Mouse (Mus musculus) cerebellum, adult 11 months (tissue): Measurements from ENCODE around the gene Syt1.

Experiments
- DNase-seq: peaks from one replicate; pipeline ENCODE4 v3.0.0; 2022

Gene Syt1

DNA sequence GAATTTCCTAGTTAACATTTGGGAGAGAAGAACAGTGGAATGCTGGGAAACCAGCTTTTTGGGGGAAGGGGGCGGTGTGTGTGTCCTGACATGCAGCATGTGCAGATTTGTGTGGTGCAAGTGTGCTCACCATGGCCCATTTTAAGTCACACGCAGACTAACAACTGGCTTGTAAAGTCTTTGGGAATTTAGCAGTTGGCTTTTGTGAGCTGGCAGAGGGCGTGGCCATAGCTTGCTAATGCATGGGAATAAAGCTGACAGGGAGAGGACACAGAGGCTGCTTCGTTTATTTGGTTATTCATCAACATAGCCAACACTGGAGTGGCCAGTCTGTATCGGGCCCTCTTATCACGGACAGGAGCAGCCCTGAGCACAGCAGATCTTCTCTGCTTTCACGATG lies 505.9 kb downstream of the Syt1 start:
- no peak for DNase-seq

DNA sequence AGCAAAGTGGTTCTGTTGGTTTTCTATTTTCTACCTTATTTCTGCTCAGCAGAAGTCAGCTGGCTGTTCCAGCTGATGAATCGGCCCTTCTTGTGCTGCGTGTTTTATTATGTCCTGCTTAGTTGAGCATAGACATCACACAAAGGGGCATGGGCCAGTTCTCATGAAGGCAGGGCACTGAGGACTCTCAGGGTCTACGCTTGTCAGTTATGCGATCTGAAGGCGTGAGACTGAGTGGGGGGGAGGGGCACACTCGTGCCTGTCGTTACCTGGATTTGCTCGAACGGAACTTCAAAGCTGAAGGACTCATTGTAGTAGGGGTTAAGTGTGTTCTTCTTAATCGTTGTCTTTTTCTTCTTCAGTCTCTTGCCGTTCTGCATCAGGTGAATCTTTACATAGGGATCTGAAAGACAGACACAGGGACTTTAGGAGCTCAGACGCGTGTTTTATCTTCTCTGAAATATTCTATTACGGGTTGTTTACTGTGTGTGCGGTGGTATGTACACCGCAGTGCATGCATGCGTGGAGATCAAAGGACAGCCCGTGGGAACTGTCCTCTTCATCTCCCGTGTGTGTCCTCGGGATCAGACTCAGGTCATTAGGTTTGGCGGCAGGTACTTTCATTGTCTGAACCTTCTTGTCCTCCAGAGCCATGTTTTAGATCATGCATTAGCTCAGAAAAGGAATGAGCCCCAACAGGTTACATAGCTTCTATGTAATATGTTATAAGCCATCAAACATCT lies 506.5 kb downstream of the Syt1 start:
- no peak for DNase-seq

- no peak for DNase-seq
Measured at GRCm38 (mm10) chr10:108490231-108490630, 520.6 kb downstream of the Syt1 start.

GRCm38 (mm10) chr10:108483991-108484390 lies 526.8 kb downstream of the Syt1 start:
- no peak for DNase-seq

DNA sequence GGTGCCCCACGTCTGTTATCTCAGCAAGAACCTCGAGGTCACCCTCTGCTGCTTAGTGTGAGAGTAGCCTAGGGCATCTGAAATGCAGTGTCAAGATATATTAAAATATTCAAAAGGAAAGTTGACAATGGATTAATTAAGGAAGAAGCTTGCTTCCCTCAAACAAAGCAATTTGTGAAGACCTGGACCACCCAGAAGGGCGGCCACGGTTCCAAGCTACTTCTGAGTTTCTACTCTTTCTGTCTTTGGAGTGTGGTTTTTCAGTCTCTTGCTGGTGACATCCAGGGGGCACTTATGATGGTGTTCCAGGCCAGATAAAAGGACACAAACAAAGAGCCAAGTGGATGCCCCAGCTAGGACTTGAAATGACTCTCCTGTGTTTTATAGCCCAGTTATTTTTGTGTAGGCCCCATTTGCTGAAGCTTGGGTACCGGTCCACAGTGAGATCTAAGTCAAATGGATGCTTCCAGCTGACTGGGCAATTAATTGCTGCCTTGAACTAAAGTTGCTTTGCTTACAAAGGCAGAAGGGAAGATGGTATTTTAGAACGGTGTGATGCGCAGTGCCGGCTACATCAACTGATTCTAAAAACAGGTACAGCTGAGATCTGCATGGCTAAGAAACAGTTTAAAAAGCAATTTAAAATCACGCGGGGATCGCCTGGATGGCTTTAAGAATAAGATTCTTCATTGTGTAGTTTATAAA lies 530.5 kb downstream of the Syt1 start:
- DNase-seq = no peak

DNA sequence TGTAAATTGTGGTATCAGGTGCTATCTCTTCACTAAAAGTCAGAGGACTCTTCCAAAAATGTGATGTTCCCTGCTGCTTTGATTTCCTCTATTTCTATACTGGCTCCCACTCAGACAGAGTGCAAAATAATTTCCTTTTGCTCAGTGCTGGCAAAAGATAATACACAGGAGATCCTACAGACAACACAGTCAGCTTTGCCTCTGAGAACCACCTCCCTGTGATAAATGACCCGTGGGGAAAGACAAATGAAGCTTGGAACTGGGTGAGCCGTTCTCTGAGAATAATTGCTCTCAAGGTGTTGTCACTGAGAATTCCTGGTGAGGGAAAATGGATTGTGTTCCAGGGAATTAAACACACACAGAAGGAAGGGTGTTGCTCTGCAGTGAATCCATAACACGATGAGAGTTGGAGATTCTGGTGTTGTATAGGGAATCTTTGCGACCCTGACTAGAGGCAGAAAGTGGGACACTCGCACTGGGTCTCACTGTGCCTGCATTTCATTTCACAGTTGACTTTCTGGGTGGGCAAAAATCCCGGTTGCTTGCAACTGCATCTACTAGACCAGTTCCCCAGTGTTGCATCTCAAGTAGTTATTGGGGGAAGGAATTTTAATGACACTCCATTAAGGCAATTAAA lies 540.3 kb downstream of the Syt1 start:
- DNase-seq = no peak

- DNase-seq = no peak
Measured at GRCm38 (mm10) chr10:108466539-108466938, 544.2 kb downstream of the Syt1 start.

DNA sequence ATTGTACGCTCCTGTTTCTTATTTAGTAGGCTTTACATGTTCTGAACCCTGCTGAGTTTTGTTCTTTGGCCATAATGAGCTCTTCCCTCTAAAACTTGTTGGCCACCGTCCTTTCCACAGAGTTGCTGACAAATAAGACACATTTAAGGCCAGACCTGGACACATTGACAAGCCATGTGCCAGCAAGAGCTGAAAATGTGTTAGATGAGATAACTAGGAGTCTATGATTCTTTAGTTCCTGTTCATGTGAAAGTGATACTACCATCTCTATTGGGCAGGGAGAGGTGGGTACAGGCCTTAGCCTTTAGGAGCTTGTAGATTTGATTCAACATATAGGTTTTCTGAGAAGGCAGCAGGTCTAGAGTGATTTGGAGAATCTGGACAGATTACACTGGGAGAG lies 548.9 kb downstream of the Syt1 start:
- no peak for DNase-seq

- DNase-seq = no peak
Measured at GRCm38 (mm10) chr10:108457054-108457453, 553.7 kb downstream of the Syt1 start.

DNA sequence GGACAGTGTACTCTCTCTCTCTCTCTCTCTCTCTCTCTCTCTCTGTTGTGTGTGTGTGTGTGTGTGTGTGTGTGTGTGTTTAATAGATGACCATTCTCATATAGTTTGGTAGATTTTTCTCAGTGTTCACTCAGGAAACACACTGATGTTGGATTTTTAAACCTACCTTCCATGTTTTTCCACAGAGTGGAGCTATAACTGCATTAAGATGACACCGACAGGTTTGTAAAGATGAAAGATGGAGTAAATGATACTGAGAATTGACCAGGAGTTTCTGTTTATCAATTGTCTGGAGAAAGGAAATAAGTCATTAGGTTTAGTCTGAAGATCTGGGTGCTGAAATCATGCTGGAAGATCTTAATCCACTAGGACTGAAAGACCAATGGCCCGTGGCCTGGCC lies 554.9 kb downstream of the Syt1 start:
- no peak for DNase-seq

GRCm38 (mm10) chr10:108455204-108455603 lies 555.6 kb downstream of the Syt1 start:
- no peak for DNase-seq

GRCm38 (mm10) chr10:108454691-108455117 lies 556.1 kb downstream of the Syt1 start:
- no peak for DNase-seq

- no peak for DNase-seq
Measured at GRCm38 (mm10) chr10:108453561-108453960, 557.2 kb downstream of the Syt1 start.

DNA sequence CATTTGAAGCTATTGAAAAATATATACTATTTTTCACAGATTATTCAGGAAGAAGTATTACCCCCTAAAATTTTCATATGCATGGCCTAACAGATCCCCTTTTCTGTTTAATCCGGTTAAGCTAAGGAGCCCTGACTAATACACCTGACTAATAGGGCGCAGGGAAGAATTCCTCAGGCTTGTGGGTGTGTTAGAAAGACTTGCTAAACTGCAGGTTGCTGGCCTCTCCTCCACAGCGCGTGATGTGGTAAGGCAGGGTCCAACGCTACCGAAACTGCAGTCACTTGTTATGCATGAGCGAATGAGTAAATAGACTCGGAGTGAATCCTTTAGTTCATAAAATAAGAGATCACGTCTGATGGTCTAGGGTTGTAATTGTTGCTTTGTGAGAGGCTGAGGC lies 558.4 kb downstream of the Syt1 start:
- no peak for DNase-seq

- DNase-seq = no peak
Measured at GRCm38 (mm10) chr10:108451516-108451915, 559.3 kb downstream of the Syt1 start.

GRCm38 (mm10) chr10:108450401-108450800 lies 560.4 kb downstream of the Syt1 start:
- no peak for DNase-seq

- no peak for DNase-seq
Measured at GRCm38 (mm10) chr10:108448421-108448820, 562.4 kb downstream of the Syt1 start.
